Mouse (Mus musculus) spleen, postnatal 36 days (tissue): ENCODE measurements around the gene Pde10a.

ENCODE experiments used
- DNase-seq, 2 experiments: peaks; one replicate each; pipeline ENCODE4 v3.0.0; 2022; ENCODE audit warnings: low spot score in 2 of 2, mixed read lengths in 1 of 2

Gene Pde10a

DNA sequence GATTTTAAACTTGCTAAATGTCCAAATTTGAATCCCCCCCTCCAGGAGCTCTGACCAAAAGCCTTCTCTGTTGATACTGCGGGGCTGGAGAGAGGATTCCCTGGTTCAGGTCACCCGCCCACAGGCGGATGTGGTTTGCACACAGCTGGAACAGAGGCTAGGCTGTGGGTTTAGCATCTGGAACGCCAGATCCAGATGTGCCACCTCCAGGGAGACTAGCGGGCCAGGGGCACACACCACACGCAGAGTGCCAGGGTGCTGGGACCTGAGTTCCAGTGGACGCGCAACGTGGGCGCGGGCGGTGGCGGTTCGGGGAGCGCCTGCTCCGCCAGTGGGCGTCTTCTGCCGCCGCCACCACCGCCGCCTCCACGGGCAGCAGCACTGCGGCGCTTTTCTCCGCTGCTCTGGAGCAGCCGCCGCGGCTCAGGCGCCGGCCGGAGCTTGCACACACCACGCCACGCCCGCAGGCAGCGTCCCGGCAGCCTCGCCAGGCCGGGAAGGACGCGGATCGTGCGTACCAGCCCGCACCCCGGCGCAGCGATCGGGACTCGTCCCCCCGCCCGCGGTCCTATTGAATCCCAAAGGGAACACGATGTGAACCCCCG is 275.4 kb downstream of the Pde10a start:
- no peak for DNase-seq

DNA sequence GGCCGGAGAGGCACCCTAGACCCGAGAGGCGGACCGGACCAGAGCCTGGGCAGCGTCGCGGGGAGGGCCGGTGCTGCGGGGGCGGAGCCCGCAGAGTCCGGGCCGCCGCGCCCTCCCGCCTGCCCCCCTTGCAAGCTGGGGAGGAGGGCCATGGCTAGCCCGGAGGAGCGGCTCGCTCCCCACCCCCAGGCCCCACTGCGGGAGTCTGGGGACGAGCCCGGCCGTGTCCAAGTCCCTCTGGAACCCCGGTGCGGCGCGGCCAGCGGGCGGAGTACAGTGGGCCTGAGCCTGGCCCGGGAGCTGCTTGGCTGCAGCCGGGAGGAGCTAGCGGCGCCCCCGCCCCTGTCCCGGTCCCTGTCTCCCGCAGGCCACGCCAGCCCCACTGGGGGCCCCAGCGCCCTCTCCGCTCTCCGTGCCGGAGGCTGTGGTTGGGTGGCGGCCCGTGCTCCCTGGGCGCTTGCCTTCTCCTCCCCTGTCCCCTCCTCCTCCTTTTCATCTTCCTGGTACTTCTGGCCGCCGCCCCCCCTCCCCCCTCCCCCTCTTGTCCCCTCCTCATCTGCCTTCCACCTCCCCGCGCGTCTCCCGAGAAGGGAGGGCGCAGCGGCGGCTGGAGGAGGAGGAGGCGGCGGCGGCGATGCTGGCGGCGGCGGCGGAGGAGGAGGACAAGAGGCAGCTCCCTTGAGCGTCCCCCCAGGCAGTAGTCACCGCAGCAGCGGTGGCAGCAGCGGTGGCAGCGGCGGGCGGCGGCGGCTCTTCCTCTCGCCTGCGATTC is 276.1 kb downstream of the Pde10a start:
- no peak for DNase-seq

DNA sequence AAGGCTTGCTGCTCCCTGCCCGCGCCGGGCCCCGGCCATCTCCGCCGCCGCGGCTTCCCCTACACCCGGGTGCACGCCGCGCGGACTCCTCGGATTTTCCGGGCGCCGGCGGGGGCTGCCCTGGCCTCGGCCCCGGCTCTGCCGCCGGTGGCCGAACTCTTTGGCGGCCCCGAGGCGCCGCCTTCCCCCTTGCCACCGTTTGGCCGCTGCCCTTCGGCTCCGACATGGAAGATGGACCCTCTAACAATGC is 276.6 kb downstream of the Pde10a start:
- DNase-seq, result no peak

DNA sequence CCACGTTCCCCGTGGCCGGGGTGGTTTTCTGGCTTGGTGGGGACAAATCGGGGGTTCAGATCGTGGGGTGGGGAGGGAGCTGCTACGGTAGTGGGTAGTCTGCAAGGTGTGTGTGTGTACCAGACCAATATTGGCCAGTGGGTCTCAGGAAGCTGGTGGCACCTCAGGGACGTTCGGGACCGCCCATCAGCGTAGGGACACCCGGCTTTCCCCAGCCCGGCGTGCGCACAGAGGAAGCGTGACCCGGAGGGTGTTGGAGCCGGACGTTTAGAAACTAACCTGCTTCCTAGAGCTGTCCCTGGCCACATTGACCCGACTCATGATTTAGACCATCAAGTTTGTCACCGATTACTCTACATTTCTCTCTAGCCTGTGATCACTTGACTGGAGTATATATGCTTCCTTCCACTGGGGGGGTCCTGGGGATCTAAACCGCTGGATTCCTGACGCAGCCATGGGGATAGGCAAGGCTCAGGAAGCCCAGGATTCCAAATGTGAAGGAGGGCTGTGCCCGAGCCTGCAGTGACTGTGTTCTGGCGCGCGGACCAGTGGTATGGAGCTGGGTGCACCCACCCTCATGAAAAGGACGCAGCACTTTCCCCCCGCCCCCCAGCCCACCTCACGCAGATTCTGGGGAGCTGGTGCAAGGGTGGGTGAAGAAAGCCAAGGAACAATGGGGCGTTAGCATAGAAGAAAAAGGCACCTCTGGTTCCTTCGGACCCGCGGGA is 277.2 kb downstream of the Pde10a start:
- no peak for DNase-seq

DNA sequence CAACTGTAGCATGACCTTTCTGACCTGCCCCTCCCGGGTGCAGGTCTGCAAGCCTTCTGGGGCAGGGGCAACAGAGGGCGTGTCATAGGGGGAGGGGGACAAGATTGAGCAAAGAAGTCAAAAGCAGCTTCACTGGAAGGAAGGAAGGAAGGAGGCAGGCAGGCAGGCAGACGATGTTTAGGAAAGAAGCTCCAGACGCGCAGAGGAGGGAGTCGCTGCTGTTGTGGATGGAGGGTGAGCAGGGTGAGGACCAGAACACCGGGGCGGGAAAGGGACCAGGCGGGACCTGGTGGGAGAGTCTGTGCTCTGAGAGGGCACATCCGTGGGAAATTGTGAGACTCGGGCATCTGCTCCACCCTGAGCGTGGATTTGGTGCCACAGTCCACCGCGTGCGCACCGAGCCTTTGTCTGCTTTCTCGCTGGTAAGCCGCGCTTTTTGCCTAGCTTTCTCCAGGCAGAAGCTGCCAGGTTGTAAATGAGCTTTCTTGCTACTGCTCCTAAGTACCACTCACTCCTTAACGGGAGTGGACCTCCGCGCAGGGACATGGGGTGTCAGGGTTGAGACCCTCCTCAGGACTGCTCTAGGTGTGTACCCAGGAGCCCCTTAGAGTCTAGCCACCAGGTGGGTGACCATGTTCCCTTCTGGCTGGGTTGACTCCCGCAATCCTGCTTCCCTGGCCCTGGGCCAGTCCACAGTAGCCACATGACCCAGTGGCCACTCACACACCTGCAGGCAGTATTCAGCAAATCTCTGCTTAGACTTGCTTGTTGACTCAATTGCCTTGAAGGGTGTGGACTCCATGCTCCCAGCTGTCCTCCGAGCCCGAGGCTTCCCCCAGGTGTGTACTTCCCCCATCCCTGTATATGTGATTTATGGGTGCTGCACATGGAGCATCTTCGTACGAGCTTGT is 278.0 kb downstream of the Pde10a start:
- DNase-seq, result no peak

DNA sequence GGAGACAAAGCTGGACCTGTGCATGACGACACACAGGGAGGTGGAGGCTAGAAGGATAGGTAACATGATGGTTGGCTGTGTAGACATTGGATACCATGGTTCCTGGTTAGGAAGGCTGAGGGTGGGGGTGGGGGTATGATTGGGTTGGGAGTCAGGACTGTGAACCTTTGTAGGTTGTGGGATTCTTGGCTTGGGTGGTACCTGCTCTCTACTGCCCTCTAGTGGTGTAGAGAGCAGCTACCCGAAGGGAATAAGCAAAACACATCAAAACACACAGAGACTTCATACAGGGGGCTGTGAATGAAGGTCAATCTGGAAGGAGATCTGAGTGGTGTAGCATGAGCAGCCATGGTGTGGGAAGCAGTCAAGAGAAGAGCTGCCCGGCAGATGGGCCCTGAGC is 282.2 kb downstream of the Pde10a start:
- DNase-seq, result no peak

DNA sequence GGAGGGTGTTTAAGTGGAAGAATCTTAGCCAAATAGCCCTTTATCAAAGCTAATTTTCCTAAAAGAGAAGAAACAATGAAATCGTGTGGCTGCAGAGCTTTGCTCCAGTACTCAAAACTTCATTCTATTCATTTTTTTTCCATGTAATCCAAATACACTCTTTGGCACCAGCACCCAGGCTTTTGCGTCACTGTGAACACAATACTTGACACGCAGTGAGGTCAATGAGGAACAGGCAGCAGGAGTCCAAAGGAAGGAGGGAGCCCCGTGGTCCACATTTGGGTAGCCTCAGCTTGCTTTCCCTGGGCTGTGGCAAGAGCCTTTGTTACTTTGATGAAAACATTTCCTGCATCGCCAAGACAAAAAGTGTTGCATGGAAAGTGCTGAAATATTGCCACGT is 284.6 kb downstream of the Pde10a start:
- DNase-seq, result no peak

DNA sequence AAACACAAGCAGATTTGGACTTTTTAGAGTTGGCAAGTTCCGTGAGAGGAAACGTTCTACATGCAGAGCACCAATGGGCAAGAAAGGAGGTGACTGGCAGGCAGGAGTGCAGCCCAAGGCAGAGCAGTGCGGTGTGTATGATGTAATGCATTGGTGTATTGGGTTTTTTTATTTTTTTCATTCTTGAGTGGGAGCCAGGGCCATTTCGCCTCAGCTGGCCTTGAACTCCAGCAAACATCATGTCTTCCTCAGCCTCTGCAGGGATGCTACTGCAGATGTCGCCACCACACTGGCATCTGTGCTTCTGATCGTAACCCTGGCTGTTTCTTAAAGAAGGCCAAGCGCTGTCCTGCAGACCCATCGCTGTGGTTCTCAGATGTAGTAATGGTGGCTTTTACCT is 285.0 kb downstream of the Pde10a start:
- no peak for DNase-seq

DNA sequence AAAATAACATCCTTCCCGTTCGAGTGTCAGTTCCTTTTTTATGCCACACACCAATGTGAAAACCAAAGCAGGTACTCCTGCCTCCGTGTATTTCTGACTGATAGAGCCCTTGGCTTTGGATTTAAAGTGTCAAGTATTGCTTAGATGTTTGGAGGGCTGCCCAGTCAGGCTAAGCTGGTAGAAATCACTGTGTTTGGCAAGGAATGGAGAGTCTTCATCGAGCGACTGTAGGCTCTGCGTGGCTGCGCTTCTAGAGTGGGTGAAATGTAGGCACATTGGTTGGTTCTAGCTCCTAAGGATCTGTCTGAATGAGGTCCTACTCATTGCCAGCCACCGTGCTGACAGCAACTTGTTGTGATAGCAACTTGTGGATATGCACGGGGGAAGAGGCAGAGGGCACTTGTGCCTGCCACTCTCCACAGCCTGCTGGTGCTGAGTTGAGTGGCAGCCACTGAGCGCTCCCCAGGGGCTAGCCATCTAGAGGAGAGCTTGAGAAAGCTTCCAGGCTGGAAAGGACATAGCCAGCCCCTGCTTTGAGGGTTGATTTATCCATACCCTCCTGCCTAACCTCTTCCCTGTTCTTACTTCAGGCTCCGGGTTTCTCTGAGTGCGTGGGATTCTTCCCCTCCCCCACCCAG is 287.2 kb downstream of the Pde10a start:
- no peak for DNase-seq

DNA sequence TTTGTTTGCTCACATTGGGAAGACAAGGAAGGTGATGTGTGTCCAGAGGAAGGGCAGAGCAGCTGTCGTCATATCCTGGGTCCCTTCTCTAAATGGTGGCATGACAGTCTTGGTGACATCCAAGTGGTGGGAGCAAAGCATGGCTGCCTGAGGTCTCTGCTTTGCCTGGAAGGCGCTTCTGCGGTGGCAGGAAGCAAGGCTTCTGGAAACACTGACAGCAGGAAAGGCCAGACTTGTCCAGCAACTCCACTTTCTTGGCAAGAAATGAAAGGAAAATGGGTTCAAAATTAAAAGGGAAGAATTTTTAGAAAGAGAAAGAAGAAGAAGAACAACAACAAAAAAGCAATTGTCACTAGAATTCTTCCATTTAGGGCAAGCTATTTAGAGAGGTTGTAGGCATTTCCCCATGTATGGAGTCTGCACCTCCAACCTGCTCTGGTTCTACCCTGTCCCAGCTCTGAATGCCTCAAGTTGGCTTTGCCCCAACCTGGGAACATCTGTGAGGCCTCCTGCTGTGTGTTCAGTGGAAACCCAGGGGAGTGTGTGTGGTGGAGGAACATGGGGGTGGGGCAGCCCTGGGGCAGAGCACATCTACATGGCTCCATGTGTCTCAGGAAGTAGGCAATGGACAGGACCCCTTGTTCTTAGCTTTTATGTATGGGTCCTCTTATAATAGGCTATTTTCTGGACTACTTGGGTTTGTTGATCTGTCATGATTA is 288.8 kb downstream of the Pde10a start:
- no peak for DNase-seq

DNA sequence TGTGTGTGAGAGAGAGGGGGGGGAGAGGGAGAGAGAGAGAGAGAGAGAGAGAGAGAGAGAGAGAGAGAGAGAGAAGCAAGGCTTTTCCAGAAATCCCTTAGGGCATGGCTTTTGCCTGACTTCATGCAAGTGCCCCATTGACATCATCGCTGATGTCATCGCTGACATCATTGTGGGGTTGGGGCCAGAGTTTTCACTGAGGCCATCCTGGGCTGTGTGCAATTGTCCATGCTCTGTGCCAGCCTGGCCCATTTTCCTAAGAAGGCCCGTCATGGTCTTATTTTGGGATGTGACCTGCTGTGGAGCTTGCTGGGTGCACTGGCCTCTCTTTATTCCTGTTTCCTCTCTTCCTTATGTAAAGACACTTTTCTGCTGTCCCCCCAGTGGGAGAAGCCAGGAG is 290.2 kb downstream of the Pde10a start:
- no peak for DNase-seq

DNA sequence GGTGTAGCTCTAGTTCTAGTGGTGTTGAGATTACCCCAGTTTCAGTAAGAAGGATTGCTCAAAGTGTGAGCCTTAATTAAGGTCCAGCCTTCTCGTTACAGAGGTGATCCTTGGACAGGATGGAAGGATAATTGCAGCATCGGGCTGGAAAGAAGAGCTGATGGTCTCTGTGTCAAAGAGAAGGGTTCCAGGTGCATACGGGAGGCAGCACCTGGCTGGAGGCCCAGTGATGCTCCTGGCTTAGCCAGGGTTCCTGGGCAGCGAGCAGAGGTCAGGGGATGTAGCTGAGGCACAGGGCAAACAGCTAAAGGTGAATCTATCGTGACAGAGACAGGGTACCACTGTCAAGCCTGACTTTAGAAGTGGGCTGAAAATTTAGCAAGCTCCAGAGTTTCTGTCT is 290.7 kb downstream of the Pde10a start:
- no peak for DNase-seq

DNA sequence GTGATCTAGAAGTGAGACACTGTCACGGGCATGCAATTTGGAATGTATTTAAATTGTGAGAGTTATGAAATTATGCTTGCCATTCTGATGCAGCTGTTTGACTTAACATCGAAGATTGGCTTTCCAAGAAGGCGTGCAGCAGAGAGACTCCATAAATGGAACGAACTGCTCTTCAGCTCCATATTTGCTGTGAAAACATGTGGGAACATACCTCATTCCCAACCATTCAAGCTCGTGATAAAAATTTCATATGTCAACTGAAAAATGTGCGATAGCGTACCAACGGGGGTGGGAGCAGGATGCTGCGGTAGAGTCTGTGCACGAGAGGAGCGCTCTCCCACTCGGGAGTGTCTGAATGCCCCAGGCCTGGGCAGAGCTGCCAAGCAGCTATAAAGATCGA is 293.5 kb downstream of the Pde10a start:
- DNase-seq, result no peak

DNA sequence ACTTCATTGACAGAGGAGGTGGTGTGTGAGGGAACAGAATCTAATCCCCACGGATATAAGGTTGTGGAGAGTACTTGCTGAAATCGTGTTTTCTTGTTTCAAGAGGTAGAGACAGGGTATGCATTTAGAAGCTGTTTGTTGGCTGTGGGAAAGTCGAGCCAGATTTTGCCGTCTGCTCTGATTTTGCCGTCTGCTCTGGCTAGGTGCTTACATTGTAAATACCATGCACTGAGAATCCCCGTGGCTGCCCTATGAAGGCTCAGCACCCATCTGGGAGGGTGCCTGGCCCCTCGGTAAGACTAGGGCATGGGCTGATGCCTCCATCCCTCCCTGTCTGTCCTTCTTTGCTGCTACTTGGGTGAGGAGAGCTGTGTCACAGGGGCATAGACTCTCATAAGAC is 298.4 kb downstream of the Pde10a start:
- no peak for DNase-seq

DNA sequence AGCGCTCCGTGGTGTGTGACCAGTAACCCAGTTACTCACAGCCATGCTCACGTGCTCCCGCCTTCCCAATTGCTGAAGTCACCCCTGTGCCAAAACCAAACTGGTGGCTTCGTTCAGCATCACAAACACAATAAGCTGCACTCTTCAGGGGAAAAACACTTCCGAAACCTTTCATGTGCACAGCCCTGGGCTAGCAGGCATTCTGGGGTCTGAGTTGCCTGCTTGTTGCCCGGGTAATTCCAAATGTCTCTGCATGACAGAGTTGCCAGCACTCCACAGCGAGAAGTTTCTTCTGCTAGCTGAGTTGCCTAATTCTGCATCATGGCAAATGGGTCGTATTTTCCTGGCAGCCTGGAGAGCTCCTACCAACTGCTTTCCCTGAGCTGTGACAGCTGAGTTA is 302.0 kb downstream of the Pde10a start:
- no peak for DNase-seq

DNA sequence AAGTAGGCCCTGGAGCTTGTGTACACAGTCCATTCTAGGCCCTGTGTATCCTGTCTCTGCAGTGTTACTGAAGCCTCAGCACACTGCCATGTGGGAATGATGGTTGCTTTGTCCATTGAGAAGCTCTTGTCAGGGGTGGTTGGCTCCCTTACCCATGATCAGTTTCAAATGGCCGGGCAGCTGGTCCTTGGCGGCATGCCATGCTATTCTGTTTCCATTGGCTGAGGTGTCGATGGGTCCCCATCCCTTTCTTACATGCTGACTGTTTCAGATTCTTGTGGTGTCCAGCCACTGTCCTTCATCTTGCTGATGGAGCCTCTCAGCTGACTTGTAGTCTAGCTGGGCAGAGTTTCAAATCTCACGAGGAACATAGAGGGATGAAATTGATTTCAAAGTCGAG is 305.8 kb downstream of the Pde10a start:
- no peak for DNase-seq

DNA sequence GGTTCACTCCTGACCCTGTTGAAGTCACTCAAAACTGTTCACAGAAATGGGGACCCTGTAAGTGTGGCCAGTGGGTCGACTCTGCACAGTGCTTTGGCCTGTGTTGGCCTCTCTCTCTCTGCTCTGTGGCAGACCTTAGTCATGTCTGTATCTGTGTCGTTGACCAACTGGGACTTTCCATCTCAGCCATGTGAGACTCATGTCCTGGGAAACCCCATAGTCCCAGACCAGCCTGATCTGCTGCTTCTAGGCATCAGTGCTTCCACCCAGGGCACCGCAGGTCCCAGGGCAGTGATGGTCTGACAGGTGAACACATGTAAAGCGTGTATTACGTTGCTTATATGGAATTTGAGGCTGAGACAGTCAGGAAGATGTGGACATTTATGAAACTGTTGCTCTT is 311.1 kb downstream of the Pde10a start:
- DNase-seq, result no peak

DNA sequence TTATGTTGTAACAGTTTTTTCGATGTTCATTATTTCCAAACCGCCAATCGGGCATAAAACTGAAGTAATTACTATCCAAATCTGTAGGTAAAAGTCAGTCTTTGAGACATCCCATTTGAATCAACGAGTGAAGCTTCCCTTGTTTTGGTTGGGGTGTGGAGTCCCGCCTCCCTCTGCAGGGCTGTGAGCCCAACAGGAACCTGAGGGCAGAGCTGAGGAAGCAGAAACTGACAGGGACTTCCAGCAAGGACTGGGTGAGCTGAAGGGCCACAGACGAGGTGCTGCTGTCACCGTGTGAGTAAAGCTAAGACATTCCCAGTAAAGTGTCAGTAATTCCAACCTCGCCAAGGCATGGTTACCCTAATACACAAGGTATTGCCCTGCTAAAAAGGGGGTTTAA is 313.1 kb downstream of the Pde10a start:
- peak in 1 of 2 experiments; percentile 13 for DNase-seq

DNA sequence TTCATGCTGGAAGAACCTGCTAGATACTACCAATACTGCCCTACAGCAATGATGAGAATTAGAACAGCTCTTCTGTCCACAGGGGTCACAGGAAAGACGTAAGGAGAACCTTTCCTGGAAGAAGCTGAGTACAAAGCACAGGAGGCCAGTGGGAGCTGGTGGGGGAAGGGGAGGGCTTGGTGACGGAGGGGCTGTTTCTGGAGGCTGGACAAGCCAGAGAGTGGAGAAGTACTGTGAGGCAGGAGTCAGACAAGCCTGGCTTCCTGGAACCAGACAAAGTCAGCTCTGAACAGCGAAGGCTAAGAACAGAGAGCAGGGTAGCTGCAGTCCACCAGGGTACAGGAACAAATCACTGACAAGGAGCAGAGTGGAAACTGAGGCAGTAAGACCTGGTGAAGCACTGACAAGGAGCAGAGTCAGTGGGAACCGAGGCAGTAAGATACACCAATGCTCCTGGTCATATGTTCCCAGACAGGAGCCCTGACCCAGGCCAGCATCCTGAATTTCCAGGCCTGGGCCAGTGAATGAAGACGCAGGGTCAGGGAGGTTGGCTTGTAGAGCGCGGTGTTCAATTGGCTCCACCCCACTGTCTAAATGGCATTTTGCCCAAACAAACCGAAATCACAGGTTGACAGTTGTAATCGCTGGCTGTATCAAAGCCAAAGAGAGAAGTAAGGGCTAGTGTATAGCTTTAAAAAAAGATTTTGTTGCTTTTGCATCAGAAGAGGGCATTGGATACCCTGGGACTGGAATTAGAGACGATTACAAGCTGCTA is 314.3 kb downstream of the Pde10a start:
- DNase-seq, result no peak

DNA sequence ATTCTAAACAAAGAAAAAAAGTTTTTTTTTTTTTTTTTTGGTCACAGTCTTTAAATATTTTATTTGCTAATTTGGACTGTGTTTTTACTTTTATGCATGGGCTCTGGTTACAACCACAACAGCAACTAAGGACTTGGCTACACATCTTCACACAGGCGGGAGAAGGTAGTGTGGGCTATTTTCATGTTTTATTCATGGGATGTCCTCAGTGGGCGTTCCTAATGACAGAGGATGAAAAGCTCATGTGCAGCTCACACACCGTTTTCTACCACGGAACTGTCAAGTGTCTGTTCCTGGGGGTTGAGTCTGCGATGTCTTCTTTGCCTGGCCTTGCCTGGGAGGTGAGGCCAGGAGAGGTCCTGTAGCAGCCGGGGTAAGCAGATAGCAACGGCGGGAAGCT is 315.9 kb downstream of the Pde10a start:
- no peak for DNase-seq
